Mouse (Mus musculus) R1 (cell line): ENCODE results near the gene Olfr981.

Source experiments
- DNase-seq: peaks from one replicate; pipeline ENCODE4 v3.0.0-alpha.2; 2018; ENCODE audit warnings: low read depth, low spot score

The Olfr981 gene

DNA sequence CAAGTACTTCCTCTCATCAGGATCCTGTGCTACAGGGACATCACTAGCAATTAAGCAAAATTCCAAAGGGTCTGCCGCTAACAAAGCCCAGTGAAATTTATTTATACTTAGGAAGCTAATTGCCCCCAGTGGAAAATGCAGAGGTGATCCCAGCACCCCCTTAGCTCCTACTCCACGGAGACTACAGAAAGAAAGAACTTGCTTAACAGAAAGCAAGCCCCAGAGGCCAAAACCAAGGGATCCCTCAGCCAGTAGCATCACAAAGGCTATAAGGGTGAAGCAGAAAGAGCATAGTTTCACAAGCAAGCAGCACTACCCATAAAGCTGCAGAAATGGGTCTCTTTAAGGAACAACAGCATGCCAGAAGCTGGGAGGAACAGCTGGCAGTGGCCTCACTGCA lies at the start of gene Olfr981:
Gene Olfr981, plus strand, starts transcription at position 301 of the 400 bp plus-strand sequence.
- DNase-seq: no peak

DNA sequence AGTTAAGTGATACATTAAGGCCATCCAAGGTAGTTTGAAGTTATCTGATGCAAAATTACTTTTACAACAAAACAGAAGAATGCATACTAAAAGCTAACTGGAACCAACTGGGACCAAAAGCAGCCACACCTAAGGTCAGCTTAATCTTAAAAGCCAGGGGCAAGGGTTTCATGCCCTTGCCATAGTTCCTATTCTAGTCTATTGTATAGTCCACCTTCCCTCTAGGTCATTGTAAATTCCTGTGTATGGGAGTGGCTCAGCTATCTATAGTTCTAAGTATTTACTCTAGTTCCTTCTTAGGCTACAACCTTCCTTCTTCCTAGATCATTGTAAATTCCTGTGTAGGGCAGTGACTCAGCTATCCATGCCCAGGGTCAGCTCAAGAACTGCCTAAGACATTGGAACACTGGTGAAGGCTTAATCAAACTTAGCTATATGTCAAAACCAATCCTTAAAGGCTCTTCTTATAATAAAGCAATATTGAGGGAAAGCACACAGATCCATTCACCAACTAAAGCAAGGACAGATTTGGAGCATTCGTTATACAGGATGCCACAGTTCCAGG lies 44.6 kb upstream of the Olfr981 start:
- DNase-seq: peak; percentile 85

DNA sequence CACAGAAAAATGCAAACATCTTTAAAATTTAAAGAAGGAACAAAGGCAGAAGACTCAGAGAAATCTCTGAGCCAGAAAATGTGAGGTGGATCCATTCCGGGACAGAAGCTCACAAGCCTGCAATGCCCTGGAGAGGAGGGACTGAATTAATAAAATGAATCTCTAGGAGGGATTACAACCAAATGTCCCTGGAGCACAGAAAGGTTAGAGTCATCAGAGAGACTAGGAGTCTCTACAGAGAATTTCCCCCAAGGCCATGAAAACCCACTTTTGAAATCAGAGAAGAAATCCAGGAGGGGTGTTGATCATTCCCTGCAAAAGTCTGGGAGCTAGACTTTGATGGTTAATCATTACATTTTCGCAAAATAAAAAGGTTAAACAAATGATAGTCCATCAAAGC lies 29.5 kb upstream of the Olfr981 start, which contains the start of gene Olfr978:
Gene Olfr978, plus strand, starts transcription at position 301 of the 400 bp plus-strand sequence.
- no peak for DNase-seq

DNA sequence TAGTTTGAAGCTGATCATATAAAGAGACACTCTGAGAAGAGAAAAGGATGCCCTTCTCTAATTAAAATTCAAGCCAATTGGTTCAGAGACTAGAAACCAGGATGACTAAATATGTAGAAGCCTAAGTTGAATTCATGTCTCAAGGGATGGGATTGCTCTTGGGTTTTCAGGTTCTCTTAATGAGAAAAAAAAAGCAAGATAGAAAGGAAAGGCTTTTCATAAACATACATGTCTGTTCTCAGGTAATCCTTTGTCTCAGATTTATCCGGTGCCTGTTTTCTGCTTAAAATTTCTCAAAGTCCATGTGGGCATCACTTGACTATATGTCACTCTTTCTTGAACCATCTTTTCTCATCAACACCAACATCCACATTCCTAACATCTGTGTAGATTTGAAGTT lies 17.9 kb upstream of the Olfr981 start, which contains the start of gene Olfr979:
Gene Olfr979, minus strand, starts transcription at position 101 of the 400 bp plus-strand sequence.
- DNase-seq: no peak

- no peak for DNase-seq
Observed at GRCm38 (mm10) chr9:40009482-40009881, 11.8 kb upstream of the Olfr981 start, which contains the start of gene Olfr980. Gene Olfr980 (minus strand): TSS chr9:40009582.

DNA sequence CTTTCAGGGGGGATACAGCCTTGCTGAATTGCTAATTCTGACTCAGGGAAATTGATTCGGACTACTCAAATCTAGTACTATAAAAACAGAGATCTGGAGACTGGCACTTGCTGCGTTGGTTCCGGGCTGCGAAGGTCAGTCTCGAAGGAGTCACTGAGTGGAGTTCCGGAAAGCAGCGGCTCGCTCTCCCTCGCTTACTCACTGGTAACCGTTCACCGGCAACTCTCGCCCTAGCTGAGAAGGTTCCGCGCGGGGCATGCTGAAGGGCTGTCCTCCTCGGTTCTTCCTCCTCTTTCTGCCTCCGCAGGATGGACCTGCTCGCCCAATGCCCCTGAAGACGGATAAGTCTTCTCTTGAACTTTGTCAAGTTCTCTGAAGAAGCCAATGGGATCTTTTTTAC lies 28.9 kb downstream of the Olfr981 start:
- peak; percentile 4 for DNase-seq

DNA sequence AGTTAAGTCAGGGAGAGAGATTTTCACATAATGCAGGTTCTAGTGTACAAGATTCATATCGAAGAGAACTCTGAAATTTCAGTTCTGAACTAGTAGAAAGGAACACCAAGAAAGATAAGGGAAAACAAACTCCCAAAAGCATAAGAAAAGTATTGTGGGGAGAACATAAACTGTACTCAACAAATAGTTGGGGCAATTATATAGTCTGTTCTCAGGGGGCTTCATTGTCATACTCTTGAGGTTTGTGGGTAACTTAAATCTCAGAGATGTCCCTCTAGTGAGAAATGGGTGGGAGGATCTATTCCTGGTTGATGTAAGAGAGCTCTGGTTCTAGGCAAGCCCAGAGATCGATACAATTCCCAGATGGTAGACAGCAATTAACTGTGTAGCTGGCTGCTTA lies 52.3 kb downstream of the Olfr981 start, which contains the start of gene Olfr982:
Gene Olfr982, plus strand, starts transcription at position 301 of the 400 bp plus-strand sequence.
- DNase-seq: no peak
